Comparison of ENCODE assay signal across 7 mouse cellular contexts in the genomic region with DNA sequence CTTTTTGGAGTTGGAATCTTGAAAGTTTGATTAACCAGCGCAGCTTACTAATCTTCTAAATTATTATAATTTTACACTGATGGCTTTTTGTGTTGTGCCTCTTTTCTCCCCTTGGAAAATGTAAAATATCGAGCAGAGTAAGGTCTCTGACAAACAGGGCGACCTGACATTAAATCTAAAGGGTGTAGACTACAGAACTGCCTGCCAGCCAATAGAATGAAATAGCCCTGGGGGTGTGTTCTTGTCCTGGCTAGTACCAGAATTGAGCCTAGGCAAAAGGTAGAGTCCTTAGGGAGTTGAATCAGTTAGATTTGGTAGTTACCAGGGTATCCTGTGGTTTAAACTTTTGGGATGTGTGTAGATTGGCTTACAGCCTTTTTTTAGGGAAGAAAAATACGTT. TPM values are rescaled to one million over a fixed set of nuclear protein-coding genes. Genes with fewer than 3 reads are reported as not detected.
DNase-seq lines count a peak whose midpoint lies in the region; ATAC-seq lines count a peak whose summit lies in the region.

No protein-coding gene starts in this region.

- H3K4me3 ChIP-seq in embryonic facial prominence, embryonic 12.5 days = peak overlapping the region; percentile 80
- H3K4me3 ChIP-seq in hindbrain, embryonic 16.5 days (ENCODE audit: low read length) = peak overlapping the region; percentile 97
- H3K4me3 ChIP-seq in macrophage (ENCODE audit: inconsistent target) = peak overlapping the region; percentile 73

- peaks cover 56% of the 10 kb centered on the region for H3K79me2 ChIP-seq in macrophage (ENCODE audit: inconsistent target)

- peak overlapping the region; percentile 74 for H3K4me2 ChIP-seq in embryonic facial prominence, embryonic 12.5 days (replicated peaks)
- H3K4me2 ChIP-seq in hindbrain, embryonic 16.5 days (ENCODE audit: low read length) = peak overlapping the region; percentile 82

- ATAC-seq in embryonic facial prominence, embryonic 12.5 days (ENCODE audit: insufficient number of reproducible peaks, insufficient read depth, low FRiP score, low TSS enrichment) = no peak
- no peak for ATAC-seq in hindbrain, embryonic 16.5 days

- H3K36me3 ChIP-seq in embryonic facial prominence, embryonic 12.5 days = no peaks in the 10 kb centered on the region
- H3K36me3 ChIP-seq in hindbrain, embryonic 16.5 days (ENCODE audit: control insufficient read depth, insufficient read depth, low read length) = no peaks in the 10 kb centered on the region
- no peaks in the 10 kb centered on the region for H3K36me3 ChIP-seq in macrophage (ENCODE audit: inconsistent target)

- H3K27ac ChIP-seq in embryonic facial prominence, embryonic 12.5 days = peak overlapping the region; percentile 96; the same call in 1 of the 2 replicates
- peak overlapping the region; percentile 96 for H3K27ac ChIP-seq in hindbrain, embryonic 16.5 days (ENCODE audit: low read depth, low read length)
- H3K27ac ChIP-seq in macrophage = peak overlapping the region; percentile 57

- DNase-seq in thymus, postnatal 0 days (ENCODE audit: low spot score) = peak; percentile 5
- DNase-seq in thymus, postnatal 10 days (ENCODE audit: low spot score in 2 of 2) = no peak
- no peak for DNase-seq in right cerebral cortex, postnatal 25 days
- no peak for DNase-seq in right cerebral cortex, postnatal 36 days (ENCODE audit: low spot score in 2 of 2)

- H3K9me3 ChIP-seq in embryonic facial prominence, embryonic 12.5 days = no peaks in the 10 kb centered on the region
- no peaks in the 10 kb centered on the region for H3K9me3 ChIP-seq in hindbrain, embryonic 16.5 days (ENCODE audit: control insufficient read depth, low read length)

- peak overlapping the region; percentile 98 for H3K9ac ChIP-seq in embryonic facial prominence, embryonic 12.5 days
- H3K9ac ChIP-seq in hindbrain, embryonic 16.5 days (ENCODE audit: low read depth, low read length) = peak overlapping the region; percentile 99

- no peaks in the 10 kb centered on the region for H3K27me3 ChIP-seq in embryonic facial prominence, embryonic 12.5 days
- no peaks in the 10 kb centered on the region for H3K27me3 ChIP-seq in hindbrain, embryonic 16.5 days (replicated peaks; ENCODE audit: control insufficient read depth, insufficient read depth, low read length)

- WGBS in embryonic facial prominence, embryonic 12.5 days = 3% methylated on average over 4 of the region's 4 CpGs
- under 1% methylated on average over 4 of the region's 4 CpGs for WGBS in hindbrain, embryonic 16.5 days
- 0% methylated on average over 4 of the region's 4 CpGs for WGBS in macrophage (ENCODE audit: missing documents)

- H3K4me1 ChIP-seq in embryonic facial prominence, embryonic 12.5 days = peaks cover 15% of the 10 kb centered on the region
- H3K4me1 ChIP-seq in hindbrain, embryonic 16.5 days (ENCODE audit: control insufficient read depth, insufficient read depth, low read depth, low read length) = peaks cover 25% of the 10 kb centered on the region

RNA-seq across cellular contexts. Expression of gene Glud1, which starts 1.2 kb away (rescaled TPM):
- 56.6 and 65.6 TPM in 2 replicates for polyA plus RNA-seq in thymus, postnatal 0 days (2015; fragmentation: Nextera tagmentation; extraction: Ambion mirVana)
- polyA plus RNA-seq in embryonic facial prominence, embryonic 12.5 days (2016; fragmentation: Nextera tagmentation; extraction: Ambion mirVana) = 102 and 103 TPM in 2 replicates
- 112 and 115 TPM in 2 replicates for polyA plus RNA-seq in hindbrain, embryonic 16.5 days (2015; fragmentation: Nextera tagmentation; extraction: Ambion mirVana)
- 100 to 1,000 TPM in 20 of 26 experiments, 10 to 100 TPM in 6; 64.0 to 268 (median 138) TPM for total RNA-seq in macrophage (2018; cell fraction: chromatin; rRNA removed)
- total RNA-seq in macrophage (2018; cell fraction: cytosol; rRNA removed) = 100 to 1,000 TPM; 115 to 181 (median 157) TPM
- total RNA-seq in macrophage (2018; cell fraction: nucleus; rRNA removed) = 100 to 1,000 TPM in 15 of 26 experiments, 10 to 100 TPM in 11; 70.0 to 169 (median 107) TPM
- 110 to 176 TPM (median 161 TPM) in 3 replicates for polyA plus RNA-seq in macrophage (2018)

RNA-seq across cellular contexts. Expression of gene Shld2, which starts 1.4 kb away (rescaled TPM):
- 16.5 and 22.6 TPM in 2 replicates for polyA plus RNA-seq in thymus, postnatal 0 days (2015; fragmentation: Nextera tagmentation; extraction: Ambion mirVana)
- polyA plus RNA-seq in embryonic facial prominence, embryonic 12.5 days (2016; fragmentation: Nextera tagmentation; extraction: Ambion mirVana) = 17.0 and 17.9 TPM in 2 replicates
- polyA plus RNA-seq in hindbrain, embryonic 16.5 days (2015; fragmentation: Nextera tagmentation; extraction: Ambion mirVana) = 5.4 and 5.8 TPM in 2 replicates
- 10 to 100 TPM in 19 of 26 experiments, 1 to 10 TPM in 7; 5.0 to 42.9 (median 24.9) TPM for total RNA-seq in macrophage (2018; cell fraction: chromatin; rRNA removed)
- total RNA-seq in macrophage (2018; cell fraction: cytosol; rRNA removed) = 10 to 100 TPM in 5 of 26 experiments, 1 to 10 TPM in 21; 2.2 to 11.4 (median 8.8) TPM
- 10 to 100 TPM in 17 of 26 experiments, 1 to 10 TPM in 9; 4.7 to 28.9 (median 16.4) TPM for total RNA-seq in macrophage (2018; cell fraction: nucleus; rRNA removed)
- 5.9 to 7.5 TPM (median 7.1 TPM) in 3 replicates for polyA plus RNA-seq in macrophage (2018)

RNA-seq across cellular contexts. Expression of gene Fam25c, which starts 43.5 kb away (rescaled TPM):
- polyA plus RNA-seq in thymus, postnatal 0 days (2015; fragmentation: Nextera tagmentation; extraction: Ambion mirVana) = 2.7 and 4.5 TPM in 2 replicates
- polyA plus RNA-seq in embryonic facial prominence, embryonic 12.5 days (2016; fragmentation: Nextera tagmentation; extraction: Ambion mirVana) = not detected in 2 replicates
- polyA plus RNA-seq in hindbrain, embryonic 16.5 days (2015; fragmentation: Nextera tagmentation; extraction: Ambion mirVana) = not detected in 2 replicates
- not detected for total RNA-seq in macrophage (2018; cell fraction: chromatin; rRNA removed)
- not detected for total RNA-seq in macrophage (2018; cell fraction: cytosol; rRNA removed)
- total RNA-seq in macrophage (2018; cell fraction: nucleus; rRNA removed) = not detected
- not detected in 3 replicates for polyA plus RNA-seq in macrophage (2018)
